Mouse (Mus musculus) heart, embryonic 14.5 days (tissue): ENCODE data around the gene Sall4. TPM values are rescaled to one million over a fixed set of nuclear protein-coding genes. Genes with fewer than 3 reads are reported as not detected.
A peak's percentile ranks its signal among the peaks of the same experiment; 100 is the strongest.

Experiments used
- ATAC-seq: fragments of 200-750 bp; cut with Nextera tagmentation; 2 replicates; pipeline ENCODE4 v1.8.0; 2017; ENCODE audit warnings: low read depth, moderate TSS enrichment; ENCODE audit not compliant: insufficient number of reproducible peaks, insufficient read depth, low FRiP score
- H3K27ac ChIP-seq, 2 experiments: fragments of 200-500 bp in 1 of 2; fragments of 300-500 bp in 1 of 2; sonication (generic) in 1 of 2; replicated peaks in 1 of 2; 2 replicates each; pipeline ENCODE4 v1.5.1; 2012 to 2014; ENCODE audit warnings: low read depth in 2 of 2, low read length in 2 of 2, control low read depth in 1 of 2, mild to moderate bottlenecking in 1 of 2, mixed read lengths in 1 of 2; ENCODE audit not compliant: control insufficient read depth in 1 of 2, insufficient read depth in 1 of 2
- H3K27me3 ChIP-seq: fragments of 300-500 bp; sonication (generic); 2 replicates; pipeline ENCODE4 v1.6.1; 2014; ENCODE audit warnings: mild to moderate bottlenecking, low read length, control low read depth; ENCODE audit not compliant: control insufficient read depth, insufficient read depth
- H3K36me3 ChIP-seq: fragments of 300-500 bp; sonication (generic); 2 replicates; pipeline ENCODE4 v1.6.1; 2014; ENCODE audit warnings: mild to moderate bottlenecking, control low read depth, low read length, mixed read lengths; ENCODE audit not compliant: control insufficient read depth, insufficient read depth
- H3K4me1 ChIP-seq, 2 experiments: fragments of 200-500 bp in 1 of 2; fragments of 300-500 bp in 1 of 2; sonication (generic) in 1 of 2; 2 replicates each; pipeline ENCODE4 v1.6.1; 2012 to 2014; ENCODE audit warnings: low read length in 2 of 2, control low read depth in 1 of 2, mixed read lengths in 1 of 2; ENCODE audit not compliant: control insufficient read depth in 2 of 2, insufficient read depth in 2 of 2
- H3K4me2 ChIP-seq: fragments of 300-500 bp; sonication (generic); 2 replicates; pipeline ENCODE4 v1.6.1; 2014; ENCODE audit warnings: mild to moderate bottlenecking, low read length
- H3K4me3 ChIP-seq, 2 experiments: fragments of 200-500 bp in 1 of 2; fragments of 300-500 bp in 1 of 2; sonication (generic) in 1 of 2; 2 replicates each; pipeline ENCODE4 v1.5.1; 2012 to 2014; ENCODE audit warnings: low read length in 2 of 2, mild to moderate bottlenecking in 2 of 2, control low read depth in 1 of 2, low read depth in 1 of 2, moderate library complexity in 1 of 2; ENCODE audit not compliant: control insufficient read depth in 1 of 2, insufficient read depth in 1 of 2
- H3K9ac ChIP-seq: fragments of 300-500 bp; sonication (generic); 2 replicates; pipeline ENCODE4 v1.6.1; 2014; ENCODE audit warnings: mild to moderate bottlenecking, low read length
- H3K9me3 ChIP-seq: fragments of 300-500 bp; sonication (generic); 2 replicates; pipeline ENCODE4 v1.6.1; 2016; ENCODE audit warnings: low read length, control low read depth; ENCODE audit not compliant: control insufficient read depth
- WGBS: fragments of 180-500 bp; shearing (Covaris S2); extraction: QIAGEN DNeasy Blood & Tissue Kit; methylation state at CpG from one replicate; pipeline ENCODE4 v1.1.7; 2014; 5-methylcytosine and 5-hydroxymethylcytosine counted together
- polyA plus RNA-seq: library from polyadenylated mRNA; unstranded; fragments of >200 nt; fragmentation: Nextera tagmentation; extraction: Ambion mirVana; gene quantifications from 2 replicates; pipeline ENCODE4 v1.2.1, GENCODE M21; 2014

Sall4 gene
- polyA plus RNA-seq, 1 experiment from 2014 or later, result 0.84 TPM

DNA sequence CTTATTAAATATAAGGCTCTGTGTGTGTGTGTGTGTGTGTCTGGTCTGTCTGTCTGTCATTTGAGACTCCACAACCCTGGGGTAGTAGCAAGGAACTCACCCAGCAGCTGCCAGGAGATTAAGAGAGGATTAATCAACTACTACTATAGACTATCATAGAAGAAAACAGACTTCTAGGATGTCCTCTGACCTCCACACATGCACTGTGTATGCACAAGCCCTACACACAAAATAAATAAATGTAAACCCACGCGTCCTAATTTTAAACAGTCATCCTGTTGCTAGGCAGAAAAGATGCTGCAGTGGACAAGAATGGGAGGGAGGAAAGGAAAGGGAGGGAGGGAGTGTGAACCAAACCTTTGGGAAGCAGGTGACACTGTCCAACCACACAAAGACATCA is 49.5 kb downstream of the Sall4 start:
- Histone ChIP-seq H3K4me3 (no peak overlapping the region), H3K4me2 (no peak overlapping the region), H3K27me3 (no peaks in the 10 kb centered on the region), H3K36me3 (no peaks in the 10 kb centered on the region), H3K9ac (no peak overlapping the region), H3K4me1 (peaks cover 0 to under 1% of the 10 kb centered on the region in 2 experiments; a peak in 1 of 4 replicates), H3K27ac (no peak overlapping the region), H3K9me3 (no peaks in the 10 kb centered on the region)
- peak; percentile 13; the same call in 1 of the 2 replicates for ATAC-seq
- WGBS, result 98% methylated on average over 2 of the region's 2 CpGs

DNA sequence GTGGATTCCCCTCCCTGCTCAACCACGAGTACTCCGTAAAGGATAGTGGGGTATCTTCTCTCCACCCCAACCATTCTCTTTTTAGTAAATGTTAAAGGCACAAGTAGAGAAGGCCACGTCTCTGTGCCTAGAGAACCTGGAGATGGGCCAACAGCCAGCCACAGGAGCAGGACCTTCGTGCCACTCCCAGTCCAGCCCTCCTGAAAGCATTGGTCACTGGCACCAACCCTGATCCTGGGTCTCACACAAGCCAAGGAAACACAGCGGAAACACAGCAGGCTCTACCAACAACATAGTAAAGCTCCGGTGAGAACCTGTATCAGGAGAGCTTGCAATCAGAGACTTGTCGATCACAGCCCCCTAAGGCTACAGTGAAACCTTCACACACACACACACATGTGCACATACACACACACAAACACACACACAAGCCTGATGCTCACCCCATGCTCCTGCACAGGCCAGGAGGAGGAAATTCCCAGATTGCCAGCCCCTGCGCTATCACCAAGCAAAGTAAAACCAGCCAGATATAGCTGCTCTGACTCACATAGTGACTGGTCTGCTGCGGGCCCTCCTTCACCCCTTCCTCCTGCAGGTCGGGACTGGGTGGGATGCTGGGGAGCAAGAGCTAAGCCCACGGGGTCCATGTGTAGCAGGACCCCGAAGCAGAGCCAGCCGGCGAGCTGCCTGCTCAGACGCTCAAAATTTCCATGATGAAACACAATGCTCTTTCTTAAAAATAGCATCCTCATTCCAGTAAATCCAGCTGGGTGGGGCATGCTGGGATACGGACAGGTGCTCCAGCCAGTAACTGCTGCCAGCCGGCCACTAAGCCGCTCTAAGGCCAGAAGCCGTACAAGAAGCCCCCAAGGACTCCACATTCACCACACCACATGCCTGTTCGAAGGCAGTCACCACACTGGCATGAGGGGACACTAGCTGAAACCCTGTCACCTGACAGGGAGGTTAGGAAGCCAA is 55.3 kb downstream of the Sall4 start:
- H3K36me3 ChIP-seq, result 0 out of 2 replicates have a peak, but pooled peaks cover 6% of the 10 kb centered on the region
- peaks cover 5 to 15% of the 10 kb centered on the region in 2 experiments; a peak in 3 of 4 replicates for H3K4me1 ChIP-seq
- H3K27me3 ChIP-seq, result no peaks in the 10 kb centered on the region
- H3K4me2 ChIP-seq, result peak overlapping the region; percentile 57
- WGBS, result 38% methylated on average over 20 of the region's 20 CpGs
- H3K9ac ChIP-seq, result peak overlapping the region; percentile 44; the same call in 1 of the 2 replicates
- no peak; the same call in 1 of the 2 replicates for ATAC-seq
- H3K27ac ChIP-seq, result peak overlapping the region in 1 of 2 experiments; percentile 42; a peak in 1 of 4 replicates
- H3K9me3 ChIP-seq, result no peaks in the 10 kb centered on the region
- H3K4me3 ChIP-seq, result peak overlapping the region in 1 of 2 experiments; percentile 16; a peak in 1 of 4 replicates

DNA sequence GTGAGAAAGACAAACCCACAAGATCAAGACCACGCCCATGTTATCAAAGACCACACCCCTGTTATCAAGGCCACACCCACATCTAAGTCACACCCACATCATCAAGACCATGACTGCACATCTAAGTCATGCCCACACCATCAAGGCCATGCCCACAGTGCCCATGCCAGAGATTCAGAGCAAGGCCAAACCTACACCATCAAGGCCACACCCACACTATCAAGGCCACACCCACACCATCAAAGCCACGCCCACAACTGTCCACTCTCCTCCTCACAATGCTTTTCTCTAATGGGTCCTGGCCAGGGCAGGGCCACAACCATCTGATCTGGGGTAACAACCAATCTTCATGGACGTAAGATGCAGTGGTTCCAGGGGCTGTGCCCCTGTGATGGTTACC is 56.8 kb downstream of the Sall4 start:
- Histone ChIP-seq H3K36me3 (peaks cover 8% of the 10 kb centered on the region), H3K4me1 (peaks cover 5 to 15% of the 10 kb centered on the region in 2 experiments; a peak in 3 of 4 replicates), H3K9me3 (no peaks in the 10 kb centered on the region), H3K9ac (no peak overlapping the region), H3K4me2 (no peak overlapping the region), H3K27ac (no peak overlapping the region), H3K27me3 (no peaks in the 10 kb centered on the region), H3K4me3 (no peak overlapping the region)
- 65% methylated on average over 3 of the region's 3 CpGs for WGBS
- 0 out of 2 replicates have a peak, but pooled peaks have one; percentile 26 for ATAC-seq

DNA sequence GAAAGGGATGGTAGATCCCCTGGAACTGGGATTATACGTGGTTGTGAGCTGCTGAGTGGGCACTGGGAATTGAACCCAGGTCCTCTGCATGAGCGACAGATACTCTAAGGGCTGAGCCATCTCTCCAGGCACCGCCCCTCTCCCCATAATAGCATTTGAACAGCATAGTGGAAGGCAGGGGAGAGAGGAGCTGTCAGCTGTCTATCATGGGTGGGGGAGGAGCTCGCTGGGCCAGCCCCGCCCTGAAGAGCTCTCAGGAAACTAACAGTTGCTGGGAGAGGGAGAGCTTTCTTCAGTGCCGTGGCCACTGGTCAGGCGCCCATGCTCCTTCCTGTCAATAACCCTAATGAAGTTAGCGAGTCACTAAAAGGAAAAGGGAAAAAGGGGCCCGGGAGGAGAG is 60.0 kb downstream of the Sall4 start:
- WGBS, result 40% methylated on average over 9 of the region's 9 CpGs
- no peak for ATAC-seq
- Histone ChIP-seq H3K9ac (no peak overlapping the region), H3K27me3 (no peaks in the 10 kb centered on the region), H3K4me1 (peaks cover 2 to 9% of the 10 kb centered on the region in 2 experiments; a peak in 3 of 4 replicates), H3K36me3 (peaks cover 19% of the 10 kb centered on the region), H3K9me3 (no peaks in the 10 kb centered on the region), H3K27ac (no peak overlapping the region), H3K4me3 (no peak overlapping the region), H3K4me2 (no peak overlapping the region)

DNA sequence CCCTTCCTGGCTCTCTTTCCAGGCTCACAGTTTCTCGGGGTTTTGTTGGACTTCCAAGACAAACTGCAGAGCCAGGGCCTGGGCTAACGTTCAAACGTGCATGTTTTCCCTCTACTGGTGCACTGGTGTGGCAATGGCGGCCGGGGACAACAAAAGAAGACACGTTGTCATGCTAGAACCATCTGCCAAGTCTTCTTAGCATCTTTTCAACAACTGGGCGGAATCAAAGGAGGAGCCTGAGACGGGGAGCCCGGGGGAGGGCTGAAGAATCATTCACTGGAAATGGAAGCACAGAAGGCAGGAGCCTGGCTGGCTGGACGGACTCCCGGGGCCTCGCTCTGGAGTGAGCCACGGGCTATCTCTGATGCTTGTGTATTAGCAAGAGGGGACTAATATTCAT is 65.5 kb downstream of the Sall4 start:
- Histone ChIP-seq H3K4me2 (no peak overlapping the region), H3K4me1 (peaks cover 0 to 2% of the 10 kb centered on the region in 2 experiments; a peak in 2 of 4 replicates), H3K9ac (no peak overlapping the region), H3K36me3 (peaks cover 14% of the 10 kb centered on the region), H3K9me3 (no peaks in the 10 kb centered on the region; the same call in 1 of the 2 replicates), H3K4me3 (no peak overlapping the region), H3K27ac (no peak overlapping the region), H3K27me3 (no peaks in the 10 kb centered on the region)
- ATAC-seq, result no peak
- WGBS, result 52% methylated on average over 13 of the region's 13 CpGs

Other genes starting within 250 kb of the Sall4 start
- gene Nfatc2, start 166.3 kb downstream of the Sall4 start, polyA plus RNA-seq, result 13.0 and 13.2 TPM in 2 replicates
- 12.9 and 14.8 TPM in 2 replicates for gene Atp9a, start 25.5 kb downstream of the Sall4 start, polyA plus RNA-seq
- gene Zfp64, start 187.6 kb upstream of the Sall4 start, polyA plus RNA-seq, result 15.3 and 15.7 TPM in 2 replicates